In genomic region chr6:77413530-77413929, GRCm38 (mm10) we compare ENCODE assay signal across 24 mouse cellular contexts.
DNase-seq lines count a peak whose midpoint lies in the region; ATAC-seq and TF ChIP-seq lines count a peak whose summit lies in the region.
"Had no signal": no experiment of that assay in that cellular context is flagged by ENCODE, and none has a peak within 500 bp of the region (broad histone marks: within the 10 kb centered on the region; RNA-seq: fewer than 3 reads in every experiment).

No protein-coding gene starts in this region.

- no peaks in the 10 kb centered on the region for H3K9me3 ChIP-seq in embryonic facial prominence, embryonic 14.5 days (ENCODE audit: control insufficient read depth, low read length)
- H3K9me3 ChIP-seq in embryonic facial prominence, embryonic 10.5 days: no peaks in the 10 kb centered on the region
- no peaks in the 10 kb centered on the region for H3K9me3 ChIP-seq in forebrain, embryonic 15.5 days
- H3K9me3 ChIP-seq: embryonic facial prominence, embryonic 15.5 days; heart, embryonic 10.5 days; heart, embryonic 13.5 days; hindbrain, embryonic 15.5 days had no signal

- no peak for TF ChIP-seq POLR2A in brain, embryonic 14.5 days (IDR thresholded peaks at IDR 0.05; ENCODE audit: borderline replicate concordance, extremely low read depth, insufficient read depth, insufficient read length, poor library complexity, severe bottlenecking)

- H3K27me3 ChIP-seq in embryonic facial prominence, embryonic 14.5 days (replicated peaks; ENCODE audit: control insufficient read depth, insufficient read depth, low read length): no peaks in the 10 kb centered on the region
- H3K27me3 ChIP-seq in embryonic facial prominence, embryonic 10.5 days (replicated peaks; ENCODE audit: low read depth, poor library complexity, severe bottlenecking): no peaks in the 10 kb centered on the region
- H3K27me3 ChIP-seq in forebrain, embryonic 15.5 days: no peaks in the 10 kb centered on the region
- H3K27me3 ChIP-seq: embryonic facial prominence, embryonic 15.5 days; heart, embryonic 13.5 days; hindbrain, embryonic 15.5 days had no signal

- H3K36me3 ChIP-seq in embryonic facial prominence, embryonic 14.5 days (ENCODE audit: control insufficient read depth, insufficient read depth, low read length): no peaks in the 10 kb centered on the region
- H3K36me3 ChIP-seq in embryonic facial prominence, embryonic 10.5 days (replicated peaks): no peaks in the 10 kb centered on the region
- H3K36me3 ChIP-seq in forebrain, embryonic 15.5 days: no peaks in the 10 kb centered on the region
- H3K36me3 ChIP-seq: embryonic facial prominence, embryonic 15.5 days; heart, embryonic 10.5 days; heart, embryonic 13.5 days; hindbrain, embryonic 15.5 days had no signal

- peak; percentile 33 for DNase-seq in embryonic facial prominence, embryonic 14.5 days (ENCODE audit: low spot score)
- DNase-seq in embryonic facial prominence, embryonic 10.5 days (ENCODE audit: low spot score): no peak
- peak; percentile 82 for DNase-seq in brain, embryonic 14.5 days (ENCODE audit: low read depth)
- DNase-seq in retina, postnatal 1 day: peak; percentile 94
- DNase-seq in cerebellum, postnatal 10 days: no peak
- DNase-seq in kidney, postnatal 36 days: no peak
- DNase-seq: adrenal gland, adult 8-10 months; adrenal gland, postnatal 25 days; cerebellum, adult 18-20 months; cerebellum, adult 9-10 months; cerebellum, postnatal 25 days; embryo, embryonic 11 days; gastrocnemius, postnatal 10 days; gastrocnemius, postnatal 36 days; heart, adult 2 months; heart, postnatal 14 days; heart, postnatal 4 days had no signal

- H3K27ac ChIP-seq in embryonic facial prominence, embryonic 14.5 days (replicated peaks; ENCODE audit: low read depth, low read length): no peak overlapping the region
- no peak overlapping the region for H3K27ac ChIP-seq in embryonic facial prominence, embryonic 10.5 days (replicated peaks)
- no peak overlapping the region for H3K27ac ChIP-seq in forebrain, embryonic 15.5 days (replicated peaks)
- H3K27ac ChIP-seq: embryonic facial prominence, embryonic 15.5 days; heart, adult 2 months; heart, embryonic 10.5 days; heart, embryonic 13.5 days; hindbrain, embryonic 15.5 days had no signal

- TF ChIP-seq CTCF in brain, embryonic 14.5 days (IDR thresholded peaks at IDR 0.05; ENCODE audit: borderline replicate concordance, extremely low read depth, insufficient read depth, insufficient read length): no peak

- H3K4me2 ChIP-seq in embryonic facial prominence, embryonic 14.5 days (ENCODE audit: low read depth, low read length): no peak overlapping the region
- no peak overlapping the region for H3K4me2 ChIP-seq in forebrain, embryonic 15.5 days (replicated peaks)
- H3K4me2 ChIP-seq: embryonic facial prominence, embryonic 15.5 days; heart, embryonic 13.5 days; hindbrain, embryonic 15.5 days had no signal

- no peak overlapping the region for H3K9ac ChIP-seq in embryonic facial prominence, embryonic 14.5 days (ENCODE audit: low read depth, low read length)
- H3K9ac ChIP-seq in forebrain, embryonic 15.5 days (replicated peaks): no peak overlapping the region
- H3K9ac ChIP-seq: embryonic facial prominence, embryonic 15.5 days; heart, embryonic 13.5 days; hindbrain, embryonic 15.5 days had no signal

- WGBS in embryonic facial prominence, embryonic 14.5 days: 63% methylated on average over 1 of the region's 1 CpGs
- WGBS in embryonic facial prominence, embryonic 10.5 days: 70% methylated on average over 1 of the region's 1 CpGs
- WGBS in forebrain, embryonic 15.5 days: 8% methylated on average over 1 of the region's 1 CpGs

- ATAC-seq in embryonic facial prominence, embryonic 14.5 days (ENCODE audit: low read depth): no peak; the same call in 1 of the 2 replicates
- peak; percentile 66 for ATAC-seq in forebrain, embryonic 15.5 days (replicated peaks)
- ATAC-seq: activated CD4-positive, CD25-positive, alpha-beta regulatory T cell, adult 4 months; intestine, postnatal 0 days had no signal

- no peak overlapping the region for H3K4me3 ChIP-seq in embryonic facial prominence, embryonic 14.5 days (ENCODE audit: low read depth, low read length)
- no peak overlapping the region for H3K4me3 ChIP-seq in embryonic facial prominence, embryonic 10.5 days
- H3K4me3 ChIP-seq in forebrain, embryonic 15.5 days: no peak overlapping the region
- H3K4me3 ChIP-seq: embryonic facial prominence, embryonic 15.5 days; heart, adult 2 months; heart, embryonic 10.5 days; heart, embryonic 13.5 days; hindbrain, embryonic 15.5 days had no signal

- H3K4me1 ChIP-seq in embryonic facial prominence, embryonic 14.5 days (ENCODE audit: control insufficient read depth, insufficient read depth, low read length): peaks cover 2% of the 10 kb centered on the region; the same call in 1 of the 2 replicates
- H3K4me1 ChIP-seq in embryonic facial prominence, embryonic 10.5 days: peaks cover 4% of the 10 kb centered on the region; the same call in 1 of the 2 replicates
- H3K4me1 ChIP-seq in forebrain, embryonic 15.5 days: peaks cover 13% of the 10 kb centered on the region
- H3K4me1 ChIP-seq: embryonic facial prominence, embryonic 15.5 days; heart, embryonic 10.5 days; heart, embryonic 13.5 days; hindbrain, embryonic 15.5 days had no signal

Comparison
In these comparisons a context has a peak if more than half of its experiments do, and no peak if none do; other contexts are left out.
1. DNase-seq: peak in embryonic facial prominence, embryonic 14.5 days (single experiment), brain, embryonic 14.5 days (single experiment) and retina, postnatal 1 day (single experiment); none in embryonic facial prominence, embryonic 10.5 days (single experiment), cerebellum, postnatal 10 days (0 of 2) and kidney, postnatal 36 days (0 of 2).